Mouse (Mus musculus): ENCODE measurements around the gene Olfr486. TPM values are rescaled to one million over a fixed set of nuclear protein-coding genes. Genes with fewer than 3 reads are reported as not detected.

Gene Olfr486
- polyA plus RNA-seq, 1 experiment, result not detected

DNA sequence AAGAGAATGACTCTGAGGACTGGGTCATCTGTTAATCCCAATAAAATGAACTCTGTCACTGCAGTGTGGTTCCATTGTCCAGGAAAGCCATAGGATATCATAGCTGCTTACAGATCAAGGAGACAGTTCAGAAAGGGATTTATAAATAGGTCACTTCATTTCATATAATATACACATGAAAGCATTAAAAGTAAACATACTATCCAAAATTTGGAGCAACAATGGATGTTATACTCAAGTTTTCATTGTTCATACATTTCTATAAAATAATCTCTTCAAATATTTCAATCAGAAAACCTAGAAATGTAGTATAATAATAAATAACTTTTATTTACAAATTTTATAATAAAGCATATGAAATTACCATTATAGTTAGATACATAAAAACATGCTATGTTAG lies 12.8 kb downstream of the Olfr486 start, which contains the start of gene Olfr485:
Olfr485 (minus strand) TSS at position 101 of the 400 bp plus-strand sequence.
- no peaks in the 10 kb centered on the region for H3K4me1 ChIP-seq (replicated peaks; ENCODE audit: control insufficient read depth, insufficient read depth, low read length)
- TF ChIP-seq CTCF (IDR thresholded peaks at IDR 0.05; ENCODE audit: borderline replicate concordance, control insufficient read depth, extremely low read depth, insufficient read depth, low read length, poor library complexity) (no peak), POLR2A (IDR thresholded peaks at IDR 0.05; ENCODE audit: control insufficient read depth, extremely low read depth, insufficient read depth, low read length, poor library complexity) (no peak)
- H3K4me3 ChIP-seq (ENCODE audit: control insufficient read depth, insufficient read depth, low read length), result no peak within 1 kb of the TSS
- H3K27me3 ChIP-seq (ENCODE audit: control insufficient read depth, insufficient read depth, low read length), result no peaks in the 10 kb centered on the region
- H3K36me3 ChIP-seq (ENCODE audit: control insufficient read depth, insufficient read depth, low read length), result no peaks in the 10 kb centered on the region
- no peak for DNase-seq
- H3K27ac ChIP-seq (ENCODE audit: control insufficient read depth, insufficient read depth, low read length), result no peak within 1 kb of the TSS

DNA sequence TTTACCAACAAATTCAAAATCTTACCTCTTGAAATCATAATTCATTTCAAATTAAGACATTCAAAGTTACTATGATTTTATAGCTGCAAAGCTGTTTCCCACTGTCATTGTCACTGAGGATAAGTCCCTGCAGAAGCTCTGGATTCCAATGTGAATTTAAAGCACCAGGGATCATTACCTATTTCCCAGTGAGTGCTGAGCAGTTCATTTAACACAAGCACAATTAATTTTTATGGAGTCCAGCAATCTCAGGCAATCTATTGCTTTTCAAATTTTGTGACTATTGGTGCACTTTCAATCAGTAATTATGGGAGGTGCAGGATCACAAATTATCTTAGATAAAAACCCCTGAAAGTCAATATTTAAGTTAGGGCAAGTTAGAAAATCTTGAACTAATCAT lies 45.2 kb downstream of the Olfr486 start, which contains the start of gene Olfr484:
Olfr484 (minus strand) TSS at position 101 of the 400 bp plus-strand sequence.
- no peak within 1 kb of the TSS for H3K27ac ChIP-seq (ENCODE audit: control insufficient read depth, insufficient read depth, low read length)
- no peaks in the 10 kb centered on the region for H3K36me3 ChIP-seq (ENCODE audit: control insufficient read depth, insufficient read depth, low read length)
- no peaks in the 10 kb centered on the region for H3K4me1 ChIP-seq (replicated peaks; ENCODE audit: control insufficient read depth, insufficient read depth, low read length)
- no peak for DNase-seq
- H3K27me3 ChIP-seq (ENCODE audit: control insufficient read depth, insufficient read depth, low read length), result no peaks in the 10 kb centered on the region
- H3K4me3 ChIP-seq (ENCODE audit: control insufficient read depth, insufficient read depth, low read length), result no peak within 1 kb of the TSS
- TF ChIP-seq POLR2A (IDR thresholded peaks at IDR 0.05; ENCODE audit: control insufficient read depth, extremely low read depth, insufficient read depth, low read length, poor library complexity), result no peak
- no peak for TF ChIP-seq CTCF (IDR thresholded peaks at IDR 0.05; ENCODE audit: borderline replicate concordance, control insufficient read depth, extremely low read depth, insufficient read depth, low read length, poor library complexity)

Other genes with a start within 250 kb of the Olfr486 start
- gene Olfr473, start 242.3 kb downstream of the Olfr486 start, polyA plus RNA-seq (2012; rRNA removed), result not detected in 2 replicates
- not detected in 2 replicates for gene Olfr474, start 218.1 kb downstream of the Olfr486 start, polyA plus RNA-seq (2012; rRNA removed)
- gene Olfr476, start 207.9 kb downstream of the Olfr486 start, polyA plus RNA-seq (2012; rRNA removed), result not detected in 2 replicates
- gene Olfr477, start 186.0 kb downstream of the Olfr486 start, polyA plus RNA-seq (2012; rRNA removed), result not detected in 2 replicates
- not detected in 2 replicates for gene Olfr478, start 138.8 kb downstream of the Olfr486 start, polyA plus RNA-seq (2012; rRNA removed)
- gene Olfr479, start 122.0 kb downstream of the Olfr486 start, polyA plus RNA-seq (2012; rRNA removed), result not detected in 2 replicates
- not detected in 2 replicates for gene Olfr480, start 105.4 kb downstream of the Olfr486 start, polyA plus RNA-seq (2012; rRNA removed)
- gene Olfr481, start 92.9 kb downstream of the Olfr486 start, polyA plus RNA-seq (2012; rRNA removed), result not detected in 2 replicates
- not detected in 2 replicates for gene Olfr482, start 75.2 kb downstream of the Olfr486 start, polyA plus RNA-seq (2012; rRNA removed)
- not detected in 2 replicates for gene Olfr483, start 71.9 kb downstream of the Olfr486 start, polyA plus RNA-seq (2012; rRNA removed)
- not detected in 2 replicates for gene Olfr484, start 45.3 kb downstream of the Olfr486 start, polyA plus RNA-seq (2012; rRNA removed)
- not detected in 2 replicates for gene Olfr485, start 12.9 kb downstream of the Olfr486 start, polyA plus RNA-seq (2012; rRNA removed)
- not detected in 2 replicates for gene Olfr487, start 41.9 kb upstream of the Olfr486 start, polyA plus RNA-seq (2012; rRNA removed)
- gene Olfr488, start 85.6 kb upstream of the Olfr486 start, polyA plus RNA-seq (2012; rRNA removed), result not detected in 2 replicates
- gene Olfr490, start 116.2 kb upstream of the Olfr486 start, polyA plus RNA-seq (2012; rRNA removed), result not detected in 2 replicates
- not detected in 2 replicates for gene Olfr491, start 140.7 kb upstream of the Olfr486 start, polyA plus RNA-seq (2012; rRNA removed)
- not detected in 2 replicates for gene Olfr492, start 150.9 kb upstream of the Olfr486 start, polyA plus RNA-seq (2012; rRNA removed)
- gene Olfr493, start 174.2 kb upstream of the Olfr486 start, polyA plus RNA-seq (2012; rRNA removed), result not detected in 2 replicates
- not detected in 2 replicates for gene Olfr494, start 192.6 kb upstream of the Olfr486 start, polyA plus RNA-seq (2012; rRNA removed)
- gene Olfr495, start 220.4 kb upstream of the Olfr486 start, polyA plus RNA-seq (2012; rRNA removed), result not detected in 2 replicates
- gene Olfr497, start 247.7 kb upstream of the Olfr486 start, polyA plus RNA-seq (2012; rRNA removed), result not detected in 2 replicates